Mouse (Mus musculus) cerebellum, postnatal 14 days (tissue): ENCODE data around the gene Cyb5d1.

Experiments
- DNase-seq, 2 experiments: peaks; one replicate each; pipeline ENCODE4 v3.0.0; 2021; ENCODE audit warnings: mixed read lengths in 2 of 2

Cyb5d1 gene

DNA sequence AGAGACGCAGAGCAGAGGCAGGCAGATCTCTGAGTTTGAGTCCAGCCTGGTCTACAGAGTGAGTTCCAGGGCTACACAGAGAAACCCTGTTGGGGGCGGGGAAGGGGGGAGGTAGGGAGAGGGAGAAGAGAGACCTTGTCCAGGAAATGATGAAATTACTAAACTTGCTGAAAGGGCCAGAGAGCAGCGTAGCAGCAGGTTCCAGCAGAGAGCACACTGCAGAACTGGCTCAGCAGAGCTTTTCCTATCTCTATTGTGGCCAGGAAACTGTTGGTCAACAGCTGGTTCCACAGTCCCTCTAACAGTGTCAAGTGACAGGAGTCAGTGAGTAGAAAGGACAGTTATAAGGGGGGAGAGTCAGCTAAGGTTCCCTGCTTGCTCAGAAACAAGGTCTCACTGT, 15.8 kb downstream of the Cyb5d1 start:
- DNase-seq: no peak

DNA sequence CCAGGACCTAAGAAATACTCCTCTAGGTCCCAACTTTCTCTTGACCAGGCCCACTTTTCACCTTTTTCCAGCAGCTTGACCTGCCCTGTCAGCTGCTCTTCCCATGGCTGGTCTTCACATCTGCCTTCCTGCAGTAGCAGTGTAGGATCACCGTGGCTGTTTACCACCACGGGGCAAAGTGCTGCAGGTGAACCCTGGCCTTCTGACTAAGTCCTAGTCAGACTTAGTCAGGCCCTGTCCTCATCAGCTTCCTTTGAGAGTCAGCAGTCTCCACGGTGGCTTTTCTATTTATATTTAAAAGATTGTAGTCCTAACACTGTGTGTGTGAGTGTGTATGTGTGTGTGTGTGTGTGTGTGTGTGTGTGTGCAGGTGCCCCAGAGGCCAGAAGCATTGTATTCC, 17.7 kb downstream of the Cyb5d1 start:
- DNase-seq: no peak

DNA sequence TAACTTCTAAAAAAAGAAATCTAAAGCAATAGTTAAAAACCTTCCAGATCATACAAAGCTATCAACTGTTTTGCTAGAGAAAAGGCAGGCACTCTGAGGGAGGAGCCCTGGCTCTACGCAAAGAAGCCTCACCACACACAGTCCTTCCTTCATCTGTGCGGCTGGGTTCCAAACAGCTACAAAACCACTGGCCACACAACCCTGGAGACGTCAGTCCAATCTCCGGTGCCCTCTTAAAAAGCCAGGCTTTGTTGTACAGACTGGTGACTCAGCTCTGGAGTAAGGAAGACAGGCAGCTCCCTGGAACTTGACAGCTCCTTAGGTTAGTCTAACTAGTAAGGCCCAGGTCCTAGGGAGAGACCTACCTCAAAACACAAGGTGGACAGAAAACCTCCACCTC, 19.8 kb downstream of the Cyb5d1 start:
- DNase-seq: no peak

DNA sequence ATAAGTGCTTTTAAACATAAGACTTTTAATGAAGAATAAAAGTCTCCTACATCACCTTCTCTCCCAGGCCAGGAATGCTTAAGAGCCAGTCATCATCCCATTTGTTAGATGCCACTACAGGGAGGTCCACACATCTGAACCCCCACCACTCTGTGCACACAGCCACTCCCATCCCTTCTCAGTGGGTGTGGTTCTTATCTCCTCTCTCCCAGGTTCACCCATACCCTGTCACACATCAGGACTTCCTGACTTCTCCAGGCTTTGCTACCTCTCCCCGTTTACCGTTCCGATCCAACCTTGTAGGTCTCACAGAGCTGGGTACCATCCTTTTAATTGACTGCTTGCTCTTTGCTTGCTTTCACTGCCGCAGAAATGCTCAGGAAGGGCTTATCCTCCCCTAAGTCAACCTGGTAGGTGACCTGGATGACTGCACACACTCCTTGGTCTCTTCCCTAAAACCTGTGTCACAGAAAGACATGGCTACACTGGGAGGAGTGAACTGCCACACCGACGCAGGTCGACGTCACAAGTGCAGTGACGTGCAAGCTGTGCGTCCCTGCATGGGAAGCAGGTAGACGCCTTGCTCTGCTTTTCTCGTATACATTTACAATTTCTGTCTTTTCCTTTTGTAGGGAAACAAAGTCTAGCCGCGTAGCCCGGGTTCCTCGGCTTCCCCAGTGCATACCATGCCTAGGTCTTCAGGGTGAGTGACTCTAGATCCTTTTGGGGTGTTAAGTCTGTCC, 22.0 kb downstream of the Cyb5d1 start:
- no peak for DNase-seq

DNA sequence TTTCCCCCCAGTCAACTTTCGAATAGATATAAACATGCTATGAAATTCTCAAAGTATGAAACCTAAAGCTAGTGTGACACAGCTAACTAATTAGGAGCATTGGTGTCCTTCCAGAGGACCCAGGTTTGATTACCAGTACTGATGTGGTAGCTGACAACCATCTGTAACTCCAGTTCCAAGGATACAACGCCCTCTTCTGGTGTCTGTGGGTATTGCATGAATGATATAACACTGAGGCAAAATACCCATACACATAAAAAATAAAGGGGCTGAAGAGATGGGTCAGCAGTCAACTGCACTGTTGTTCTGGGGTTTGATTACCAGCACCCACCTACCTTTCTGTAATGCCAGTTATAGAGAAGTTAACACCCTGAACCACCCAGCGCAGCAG, 22.7 kb downstream of the Cyb5d1 start:
- DNase-seq: peak; percentile 54 to 67

DNA sequence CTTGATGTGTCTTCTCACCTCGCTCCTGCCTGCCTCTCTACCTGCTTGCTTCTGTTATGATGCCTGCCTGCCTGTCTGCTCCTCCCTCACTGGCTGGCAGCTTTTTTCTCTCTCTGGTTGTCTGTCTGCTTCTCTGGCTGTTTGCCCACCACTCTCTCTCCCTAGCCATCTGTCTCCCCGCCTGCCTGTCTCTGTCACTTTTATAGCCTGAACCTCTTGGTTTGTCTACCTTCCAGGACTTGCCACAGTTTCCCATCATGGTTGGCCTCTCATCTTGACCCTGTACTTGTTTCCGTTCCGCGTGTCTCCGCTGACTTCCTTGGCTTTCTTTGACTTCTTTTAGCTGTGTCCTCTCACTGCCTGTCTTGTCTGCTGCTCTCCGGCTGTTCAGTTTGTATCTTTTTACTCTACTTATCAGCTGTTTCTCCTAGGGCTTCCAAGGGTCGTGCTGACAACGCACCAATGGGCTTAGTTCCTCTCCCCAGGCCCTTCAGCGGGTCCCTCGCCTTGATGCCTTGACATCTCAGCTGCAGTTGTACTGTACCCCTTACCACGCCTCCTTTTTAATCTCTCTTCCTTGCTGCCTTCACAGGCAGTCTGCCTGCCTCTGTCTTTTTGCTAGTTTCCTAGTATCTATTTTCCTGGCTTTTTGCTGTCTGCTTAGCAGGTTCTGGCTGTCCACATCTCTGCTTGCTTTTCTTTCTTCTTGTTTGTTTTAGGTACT, 23.2 kb downstream of the Cyb5d1 start:
- peak; percentile 92 to 95 for DNase-seq

DNA sequence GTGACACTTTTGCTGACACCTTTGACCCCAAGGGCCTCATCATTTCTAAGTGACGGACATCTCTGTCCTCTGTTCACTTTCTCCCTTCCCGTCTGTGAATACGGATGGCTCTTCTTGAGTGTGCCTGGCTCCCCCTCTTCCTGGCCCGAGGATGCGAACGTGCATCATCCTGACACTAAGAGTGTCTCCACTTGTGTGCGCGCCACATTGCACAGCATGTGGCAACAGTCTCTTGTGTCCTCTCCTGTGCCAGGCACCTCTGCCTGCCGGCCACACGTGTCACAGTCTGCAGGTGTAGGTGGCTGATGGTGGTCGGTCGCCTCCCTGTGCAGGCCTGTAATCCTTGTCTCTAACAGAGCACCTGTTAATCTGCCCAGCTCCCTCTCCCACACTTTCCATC, 23.8 kb downstream of the Cyb5d1 start:
- DNase-seq: no peak

DNA sequence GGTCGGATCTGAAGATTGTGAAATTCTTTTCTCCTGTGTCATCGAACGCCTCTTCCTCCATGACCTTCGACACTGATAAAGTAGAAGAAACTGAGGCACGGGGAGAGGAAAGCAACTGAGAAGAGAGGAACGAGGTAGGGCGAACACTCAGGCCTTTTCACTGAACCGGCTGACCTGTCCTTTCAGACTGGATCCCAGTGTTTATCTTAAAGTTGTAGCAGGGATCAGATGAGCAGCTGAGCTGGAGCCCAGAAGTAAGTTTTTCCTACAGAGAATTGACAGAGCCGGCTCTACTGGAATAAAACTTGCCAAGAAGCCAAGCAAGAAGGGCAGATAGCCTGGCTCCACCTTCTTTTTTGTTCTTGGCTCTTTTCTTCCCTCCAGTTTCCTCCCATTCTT, 24.6 kb downstream of the Cyb5d1 start:
- no peak for DNase-seq

DNA sequence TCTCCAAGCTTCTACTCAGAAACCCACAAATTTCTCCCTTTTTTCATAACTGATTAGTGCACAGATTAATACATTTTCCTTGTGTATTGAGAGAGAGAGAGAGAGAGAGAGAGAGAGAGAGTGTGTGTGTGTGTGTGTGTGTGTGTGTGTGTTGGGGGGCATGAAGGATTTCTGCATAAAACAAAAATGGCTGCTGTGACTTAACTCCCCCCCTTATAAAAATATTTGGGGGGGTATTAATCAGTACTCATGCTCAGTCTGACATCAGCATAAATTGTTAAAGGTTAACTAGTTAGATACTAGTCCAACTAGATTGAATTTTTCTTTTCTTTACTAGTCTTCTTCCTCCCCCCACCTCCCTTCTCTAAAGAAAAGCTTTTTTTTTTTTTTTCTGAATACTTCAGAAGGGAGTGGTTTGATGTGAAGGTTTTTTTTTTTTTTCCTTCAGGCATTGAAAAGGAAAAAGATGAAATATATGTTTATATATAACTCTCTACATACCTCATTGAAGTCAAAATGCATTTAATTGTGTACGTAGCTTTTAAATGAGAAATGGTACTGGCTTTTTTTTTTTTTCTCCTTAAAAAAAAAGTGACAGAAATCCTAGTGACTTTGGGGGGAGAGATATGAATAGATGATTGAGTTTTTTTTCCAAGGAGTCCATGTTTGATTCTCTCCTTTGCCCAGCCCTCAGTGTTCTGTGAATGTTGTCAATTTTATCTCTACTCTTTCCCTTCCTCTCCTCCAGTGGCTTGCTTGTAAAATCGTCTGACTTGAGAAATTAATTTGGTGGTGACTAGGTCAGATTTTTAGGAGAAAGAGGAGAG, 25.2 kb downstream of the Cyb5d1 start:
- DNase-seq: no peak

DNA sequence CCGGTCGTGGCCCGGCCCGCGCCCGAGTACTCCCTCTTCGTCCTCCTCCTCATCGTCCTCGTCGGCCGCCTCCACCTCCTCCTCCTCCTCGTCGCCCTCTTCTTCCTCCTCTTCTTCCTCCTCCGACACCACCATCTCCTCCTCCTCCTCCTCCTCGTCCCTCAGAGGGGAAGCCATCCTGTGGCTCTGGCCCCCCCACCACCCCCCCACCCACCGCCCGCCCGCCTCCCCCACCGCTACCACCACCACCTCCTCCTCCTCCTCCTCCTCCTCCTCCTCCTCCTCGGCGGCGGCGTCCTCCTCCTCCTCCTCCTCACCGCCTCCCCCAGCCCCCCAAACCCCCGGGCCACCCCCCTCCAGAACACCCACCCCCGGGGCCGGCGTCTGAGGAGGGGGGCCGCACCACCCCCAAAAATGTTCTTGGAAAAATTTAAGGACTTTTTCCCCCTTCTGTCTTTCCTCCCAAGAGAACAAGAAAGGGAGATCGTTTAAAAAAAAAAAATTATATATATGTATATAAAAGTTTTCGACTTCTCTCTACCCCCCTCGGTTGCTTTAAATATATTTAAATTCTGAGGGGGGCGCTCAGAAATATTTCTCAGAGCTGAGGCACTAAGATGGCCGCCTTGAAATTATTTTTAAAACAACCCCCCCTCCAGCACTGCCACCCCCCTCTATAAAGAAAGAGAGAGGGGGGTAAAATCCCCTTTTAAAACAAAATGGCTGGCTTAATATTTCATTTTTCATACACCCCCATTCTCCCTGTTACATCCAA, 26.0 kb downstream of the Cyb5d1 start, which contains the start of gene Chd3:
TSS of gene Chd3 (minus strand) at position 192 of the 775 bp plus-strand sequence.
- peak in 1 of 2 experiments; percentile 56 for DNase-seq

DNA sequence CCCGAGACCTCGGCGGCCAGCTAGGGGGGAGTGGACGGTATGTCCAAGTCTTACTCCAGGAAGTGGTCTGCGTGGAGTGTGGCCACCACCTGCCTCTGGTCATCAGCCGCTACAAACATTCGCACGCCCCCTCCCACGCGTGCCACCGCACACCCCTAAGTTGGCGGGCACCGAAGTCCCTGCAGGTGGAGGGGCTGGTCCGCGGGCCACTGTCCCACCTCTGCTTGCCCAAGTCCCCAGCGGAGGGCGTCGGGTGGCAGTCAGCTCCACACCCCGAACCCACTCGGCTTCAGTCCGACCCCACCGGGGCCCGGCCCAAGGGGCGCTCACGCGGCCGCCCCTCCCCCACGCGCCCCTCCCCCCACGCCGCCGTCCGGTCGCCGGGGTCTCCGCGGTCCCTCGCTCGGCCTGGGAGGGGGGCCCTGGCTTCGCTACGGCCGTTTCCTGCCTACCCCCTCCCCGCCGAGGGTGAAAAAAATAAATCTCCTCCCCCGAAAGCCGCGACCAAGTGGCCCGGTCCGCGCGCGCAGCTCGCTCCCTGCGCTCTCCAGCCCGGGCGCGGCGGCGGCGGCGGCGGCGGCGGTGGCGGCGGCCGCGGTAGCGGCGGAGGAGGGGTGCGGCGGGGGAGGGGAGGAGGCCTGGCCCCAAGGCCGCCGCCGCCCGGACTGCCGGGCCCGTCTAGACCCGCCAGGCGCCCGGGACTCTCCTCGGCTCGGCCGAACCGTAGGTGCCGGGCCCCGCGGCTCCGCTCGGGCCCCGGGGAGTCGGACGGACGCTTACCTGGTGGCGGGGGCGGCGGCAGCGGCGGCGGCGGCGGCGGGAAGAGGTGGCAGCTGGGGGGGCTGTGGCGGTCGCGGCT, 26.8 kb downstream of the Cyb5d1 start:
- DNase-seq: peak; percentile 70

DNA sequence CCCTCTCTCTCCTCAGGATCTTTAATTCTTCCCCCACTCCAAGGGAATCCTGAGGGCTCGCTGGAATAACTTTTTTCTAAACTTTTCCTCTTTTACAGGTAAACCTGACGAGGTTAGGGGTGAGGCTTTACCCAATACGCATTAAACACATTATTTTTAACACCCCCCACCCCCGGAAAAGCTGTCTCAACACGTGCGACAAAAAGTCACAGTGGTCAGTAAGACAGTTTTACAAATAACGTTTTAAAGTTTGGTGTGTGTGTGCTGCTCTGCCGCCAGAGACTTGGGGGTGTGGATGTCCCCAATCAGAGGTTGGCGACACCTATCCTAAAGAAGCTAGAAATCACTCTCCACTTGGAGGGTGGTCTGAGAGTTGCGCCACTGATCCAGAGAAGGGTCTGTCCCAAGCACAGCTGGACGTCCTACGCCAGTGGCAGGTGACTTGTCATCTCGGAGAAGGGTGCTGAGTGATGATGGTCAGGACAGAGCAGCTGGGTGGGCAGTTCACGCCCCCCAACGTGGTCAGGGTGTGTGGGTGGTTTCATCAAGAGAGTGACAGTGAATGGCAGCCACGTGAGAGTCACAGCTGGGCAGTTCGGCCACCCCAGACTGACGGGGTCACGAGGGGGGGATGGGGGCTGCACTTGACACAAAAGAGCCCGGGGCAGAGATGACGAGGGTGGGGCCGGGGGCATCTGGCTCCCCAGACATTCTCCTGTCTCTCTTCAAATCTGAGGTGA, 27.6 kb downstream of the Cyb5d1 start:
- peak in 1 of 2 experiments; percentile 43 for DNase-seq

DNA sequence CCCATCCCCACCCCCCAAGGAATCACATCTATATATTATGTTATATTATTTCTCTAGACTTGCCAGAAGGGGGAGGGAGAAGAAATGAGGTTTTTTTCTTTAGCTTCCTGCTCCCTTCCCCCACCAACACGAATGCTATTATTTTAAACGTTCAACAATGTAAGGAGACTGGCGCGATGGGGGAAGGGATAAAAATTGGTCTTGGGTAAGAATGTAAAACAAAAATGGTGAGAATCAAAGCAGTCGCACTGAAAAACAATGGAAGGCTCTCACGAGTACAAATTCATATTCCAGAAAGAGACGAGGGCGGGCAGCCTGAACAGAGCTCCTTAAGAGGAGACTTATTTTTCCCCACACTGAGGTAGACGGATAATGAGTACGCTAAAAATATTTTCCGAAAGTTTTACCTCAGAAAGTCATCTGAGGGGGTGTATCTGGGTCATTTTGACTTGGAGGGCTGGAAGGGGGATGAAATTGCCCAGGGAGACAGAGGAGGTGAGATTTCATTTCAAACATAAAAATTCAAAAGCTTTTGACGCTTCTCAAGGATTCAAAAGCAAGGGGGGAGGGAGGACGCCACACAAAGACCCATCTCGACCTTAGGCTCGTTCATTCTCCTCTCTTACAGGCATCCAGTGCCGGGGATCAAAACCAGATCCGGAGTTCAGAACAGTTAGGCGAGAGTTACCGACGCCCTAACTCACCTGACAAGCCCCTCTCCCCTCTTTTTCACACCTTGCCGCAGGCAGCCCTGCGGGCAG, 28.4 kb downstream of the Cyb5d1 start:
- peak in 1 of 2 experiments; percentile 37 for DNase-seq

DNA sequence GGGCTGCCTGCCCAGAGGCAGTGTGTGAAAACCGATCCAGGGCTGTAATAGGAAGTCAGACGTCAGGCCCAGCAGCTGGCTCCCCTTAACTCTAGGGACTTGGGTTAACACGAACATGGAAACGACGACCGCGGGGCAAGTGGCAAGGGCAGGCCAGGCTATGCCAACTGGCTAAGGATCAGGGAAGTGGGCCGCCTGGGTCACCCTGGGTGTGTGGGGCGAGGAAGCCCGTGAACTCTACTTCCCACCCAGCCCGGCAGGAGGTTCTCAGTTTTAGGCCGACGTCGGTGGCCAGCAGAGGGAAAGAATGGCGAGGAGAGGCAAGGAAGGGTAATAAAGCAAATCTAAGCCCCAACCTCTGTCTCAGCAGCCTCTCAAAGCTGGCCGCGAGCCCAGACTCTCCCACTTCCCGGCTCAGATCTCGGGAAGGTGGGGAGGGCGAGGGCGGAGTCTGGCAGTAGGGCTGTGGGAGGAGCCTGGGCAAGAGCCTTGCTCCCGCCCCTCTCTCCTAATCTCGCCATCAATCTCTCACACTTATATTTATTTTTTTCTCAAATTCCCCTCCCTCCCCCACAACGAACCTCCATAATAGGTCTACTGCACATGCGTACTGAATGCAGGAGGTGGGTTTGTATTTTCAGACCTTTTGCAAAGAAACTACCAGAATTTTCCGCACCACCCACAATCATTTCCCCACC, 29.1 kb downstream of the Cyb5d1 start:
- peak; percentile 94 to 97 for DNase-seq

DNA sequence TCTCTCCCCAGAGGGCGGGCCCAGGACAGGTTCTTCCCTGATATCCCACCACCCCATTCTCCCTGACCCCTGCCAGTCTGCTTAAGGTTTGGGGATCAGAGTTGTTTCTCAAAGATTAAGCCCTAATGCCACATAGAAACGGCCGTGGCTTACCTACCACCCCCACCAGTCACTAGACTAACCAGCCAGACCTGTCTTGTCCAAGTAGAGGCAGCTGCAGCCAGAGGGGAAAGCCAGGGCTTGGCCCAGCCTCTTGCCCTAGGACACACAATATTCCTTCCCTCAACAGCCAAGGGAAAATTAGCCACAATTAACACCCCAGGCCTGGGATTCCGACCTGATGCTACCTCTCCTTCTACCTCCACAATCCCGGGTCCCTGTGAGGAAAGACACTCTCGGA, 29.7 kb downstream of the Cyb5d1 start:
- DNase-seq: no peak

DNA sequence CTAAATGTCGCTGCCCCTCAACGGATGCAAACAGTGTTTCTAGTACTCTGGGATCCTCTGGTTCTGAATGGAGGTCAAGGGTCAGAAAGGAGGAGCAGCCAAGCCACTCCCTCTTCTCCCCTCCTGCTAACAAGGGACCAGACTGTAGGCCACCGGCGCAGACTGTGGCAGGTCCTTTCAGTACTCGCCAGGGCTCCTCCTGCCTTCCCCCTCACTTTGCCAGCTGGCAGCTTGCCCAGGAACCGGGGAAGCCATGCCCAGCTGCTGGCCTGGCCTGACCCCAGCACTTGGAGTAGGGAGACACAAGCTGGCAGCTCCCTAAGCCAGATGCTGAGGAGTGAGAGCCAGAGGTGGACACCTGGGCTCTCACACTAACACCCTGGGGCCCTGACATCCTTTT, 30.5 kb downstream of the Cyb5d1 start:
- peak; percentile 95 to 98 for DNase-seq

DNA sequence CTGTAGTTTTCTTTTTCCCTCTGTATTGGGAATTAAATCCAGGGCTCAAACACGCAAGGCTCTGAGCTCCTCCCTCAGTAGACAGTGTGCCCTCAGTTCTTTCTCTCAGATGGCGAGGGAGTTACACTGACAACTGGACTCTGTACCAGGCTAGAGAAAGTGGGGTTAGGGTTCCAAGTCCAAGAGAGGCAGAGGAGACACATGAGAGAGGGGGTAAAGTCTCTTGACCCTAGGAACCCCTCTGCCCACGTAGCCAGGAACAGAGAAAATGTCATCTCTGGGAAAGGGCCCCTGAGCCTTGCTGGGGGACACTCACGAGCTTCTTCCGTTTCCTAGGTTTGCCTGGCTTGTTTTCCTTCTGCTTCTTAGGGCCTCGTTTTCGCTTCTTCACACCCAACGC, 31.1 kb downstream of the Cyb5d1 start:
- no peak for DNase-seq

DNA sequence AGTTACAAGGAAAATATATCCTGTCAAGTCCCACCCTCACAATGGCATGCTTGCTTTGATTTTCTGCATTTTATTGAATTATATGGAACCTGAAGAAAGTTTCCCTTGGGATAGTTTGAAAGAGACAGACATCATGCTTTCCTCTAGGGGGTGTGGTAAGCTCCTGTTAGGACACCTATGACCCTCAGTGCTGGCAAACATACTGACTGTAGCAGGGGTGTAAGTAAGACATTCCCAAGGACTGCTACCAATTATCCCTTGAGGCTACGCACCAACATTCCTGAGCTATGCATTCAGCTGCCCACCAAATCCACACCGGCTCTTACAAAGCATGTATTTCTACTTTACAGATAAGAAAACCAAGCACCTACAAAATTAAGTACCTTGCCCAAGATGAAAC, 33.0 kb downstream of the Cyb5d1 start:
- no peak for DNase-seq

DNA sequence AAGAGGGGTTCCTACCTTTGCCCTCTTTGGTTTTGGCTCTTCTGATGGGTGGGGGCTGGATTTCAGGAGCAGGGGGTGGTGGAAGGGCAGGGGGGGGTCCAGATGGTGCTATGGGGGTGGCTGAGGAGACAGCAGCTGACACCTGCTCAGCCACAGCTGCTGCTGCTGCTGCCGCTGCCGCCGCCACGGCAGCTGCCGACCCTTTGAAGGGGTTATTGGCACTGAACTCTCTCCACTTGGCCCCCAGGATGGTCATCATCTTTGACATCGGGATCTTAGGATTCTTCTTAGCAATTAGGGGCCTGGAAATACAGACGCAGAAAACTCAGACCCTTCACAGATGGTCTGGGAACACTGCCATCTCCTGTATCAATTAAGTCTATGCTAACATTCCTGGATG, 33.4 kb downstream of the Cyb5d1 start:
- no peak for DNase-seq

DNA sequence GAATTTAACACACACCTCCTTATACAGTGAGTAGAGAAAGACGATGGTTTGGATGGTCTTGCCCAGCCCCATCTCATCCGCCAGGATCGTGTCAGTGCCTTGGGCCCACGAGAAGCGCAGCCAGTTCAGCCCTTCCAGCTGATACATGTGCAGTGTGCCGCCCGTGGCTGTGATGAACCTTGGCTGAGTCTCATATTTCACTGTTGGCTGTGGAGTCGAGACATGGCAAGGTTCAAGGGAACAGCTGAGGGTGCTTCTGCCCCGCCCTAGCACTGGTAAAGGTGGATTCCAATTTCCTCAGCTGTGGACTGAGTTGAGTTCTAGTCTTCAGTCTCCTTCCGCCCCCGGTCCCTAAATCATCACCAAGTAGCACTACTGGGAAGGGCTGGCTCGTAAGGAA, 37.7 kb downstream of the Cyb5d1 start:
- no peak for DNase-seq
